In genomic region chr12:26557411-26557810, GRCm38 (mm10) we compare ENCODE assay signal across 22 mouse cellular contexts.
DNase-seq lines count a peak whose midpoint lies in the region; ATAC-seq and TF ChIP-seq lines count a peak whose summit lies in the region.
"Had no signal": no experiment of that assay in that cellular context is flagged by ENCODE, and none has a peak within 500 bp of the region (broad histone marks: within the 10 kb centered on the region; RNA-seq: fewer than 3 reads in every experiment).

No protein-coding gene starts in this region.

- no peak overlapping the region for H3K4me3 ChIP-seq in forebrain, embryonic 10.5 days
- no peak overlapping the region for H3K4me3 ChIP-seq in forebrain, embryonic 11.5 days (ENCODE audit: low read depth, low read length)
- no peak overlapping the region for H3K4me3 ChIP-seq in midbrain, embryonic 10.5 days
- H3K4me3 ChIP-seq in midbrain, postnatal 0 days (ENCODE audit: low read depth, low read length), result no peak overlapping the region
- H3K4me3 ChIP-seq in forebrain, embryonic 14.5 days (ENCODE audit: low read depth, low read length), result no peak overlapping the region
- no peak overlapping the region for H3K4me3 ChIP-seq in midbrain, embryonic 14.5 days (replicated peaks; ENCODE audit: low read depth, low read length)
- H3K4me3 ChIP-seq: heart, adult 2 months; heart, embryonic 15.5 days; layer of hippocampus, adult 2 months; limb, embryonic 13.5 days; liver, embryonic 15.5 days had no signal

- peak overlapping the region; percentile 66 for H3K27ac ChIP-seq in forebrain, embryonic 10.5 days
- H3K27ac ChIP-seq in forebrain, embryonic 11.5 days (ENCODE audit: low read depth, low read length), result no peak overlapping the region
- H3K27ac ChIP-seq in midbrain, embryonic 10.5 days (replicated peaks), result peak overlapping the region; percentile 46
- H3K27ac ChIP-seq in midbrain, postnatal 0 days (ENCODE audit: low read depth, low read length), result no peak overlapping the region
- H3K27ac ChIP-seq in forebrain, embryonic 14.5 days (ENCODE audit: low read depth, low read length), result peak overlapping the region; percentile 66; the same call in 1 of the 2 replicates
- H3K27ac ChIP-seq in midbrain, embryonic 14.5 days (replicated peaks; ENCODE audit: low read depth, low read length), result peak overlapping the region; percentile 32; the same call in 1 of the 2 replicates
- H3K27ac ChIP-seq: heart, adult 2 months; heart, embryonic 15.5 days; layer of hippocampus, adult 2 months; limb, embryonic 13.5 days; liver, embryonic 15.5 days had no signal

- peaks cover 20% of the 10 kb centered on the region for H3K4me1 ChIP-seq in forebrain, embryonic 10.5 days
- H3K4me1 ChIP-seq in forebrain, embryonic 11.5 days (replicated peaks; ENCODE audit: control insufficient read depth, insufficient read depth, low read length), result peaks cover 4% of the 10 kb centered on the region
- H3K4me1 ChIP-seq in midbrain, embryonic 10.5 days, result peaks cover 15% of the 10 kb centered on the region
- H3K4me1 ChIP-seq in midbrain, postnatal 0 days (ENCODE audit: insufficient read depth, low read length), result no peaks in the 10 kb centered on the region
- H3K4me1 ChIP-seq in forebrain, embryonic 14.5 days (ENCODE audit: control insufficient read depth, insufficient read depth, low read length), result peaks cover 15% of the 10 kb centered on the region
- H3K4me1 ChIP-seq in midbrain, embryonic 14.5 days (ENCODE audit: control insufficient read depth, insufficient read depth, low read length), result peaks cover 17% of the 10 kb centered on the region
- H3K4me1 ChIP-seq: liver, embryonic 15.5 days had no signal

- WGBS in forebrain, embryonic 10.5 days, result 6% methylated on average over 4 of the region's 4 CpGs
- WGBS in forebrain, embryonic 11.5 days, result 4% methylated on average over 4 of the region's 4 CpGs
- WGBS in midbrain, embryonic 10.5 days, result 21% methylated on average over 4 of the region's 4 CpGs
- 1% methylated on average over 4 of the region's 4 CpGs for WGBS in midbrain, postnatal 0 days
- WGBS in forebrain, embryonic 14.5 days, result under 1% methylated on average over 4 of the region's 4 CpGs
- WGBS in midbrain, embryonic 14.5 days, result 5% methylated on average over 4 of the region's 4 CpGs

- no peak for TF ChIP-seq CTCF in midbrain, postnatal 0 days (IDR thresholded peaks at IDR 0.05)

- DNase-seq in forebrain, embryonic 10.5 days (ENCODE audit: extremely low spot score, low spot score), result no peak
- no peak for DNase-seq in forebrain, embryonic 11.5 days (ENCODE audit: low spot score)
- no peak for DNase-seq in midbrain, embryonic 10.5 days (ENCODE audit: low spot score)
- DNase-seq in midbrain, postnatal 0 days (ENCODE audit: low spot score), result no peak
- peak; percentile 62 for DNase-seq in forebrain, embryonic 14.5 days (ENCODE audit: low spot score)
- peak; percentile 26 for DNase-seq in midbrain, embryonic 14.5 days
- no peak for DNase-seq in liver
- DNase-seq in heart, postnatal 4 days, result no peak
- DNase-seq: adrenal gland, adult 2 months; cerebellum, postnatal 10 days; gastrocnemius, postnatal 10 days; heart, adult 2 months; kidney, adult 9 months; lung, postnatal 10 days; right cerebral cortex, postnatal 25 days; thymus, postnatal 4 days had no signal

- H3K27me3 ChIP-seq in forebrain, embryonic 10.5 days (ENCODE audit: poor library complexity, severe bottlenecking), result no peaks in the 10 kb centered on the region
- H3K27me3 ChIP-seq in forebrain, embryonic 11.5 days (ENCODE audit: control insufficient read depth, insufficient read depth, low read length), result no peaks in the 10 kb centered on the region
- H3K27me3 ChIP-seq in midbrain, embryonic 10.5 days (ENCODE audit: low read depth, poor library complexity, severe bottlenecking), result no peaks in the 10 kb centered on the region
- no peaks in the 10 kb centered on the region for H3K27me3 ChIP-seq in midbrain, postnatal 0 days (ENCODE audit: insufficient read depth, low read length)
- no peaks in the 10 kb centered on the region for H3K27me3 ChIP-seq in forebrain, embryonic 14.5 days (replicated peaks; ENCODE audit: control insufficient read depth, insufficient read depth, low read length)
- H3K27me3 ChIP-seq in midbrain, embryonic 14.5 days (ENCODE audit: control insufficient read depth, insufficient read depth, low read length), result no peaks in the 10 kb centered on the region
- H3K27me3 ChIP-seq: limb, embryonic 13.5 days; liver, embryonic 15.5 days had no signal

- no peak overlapping the region for H3K4me2 ChIP-seq in forebrain, embryonic 11.5 days (ENCODE audit: low read depth, low read length, severe bottlenecking)
- no peak overlapping the region for H3K4me2 ChIP-seq in midbrain, postnatal 0 days (ENCODE audit: low read depth, low read length, poor library complexity, severe bottlenecking)
- H3K4me2 ChIP-seq in forebrain, embryonic 14.5 days (ENCODE audit: low read length), result no peak overlapping the region
- H3K4me2 ChIP-seq in midbrain, embryonic 14.5 days (ENCODE audit: low read length), result no peak overlapping the region
- H3K4me2 ChIP-seq: heart, embryonic 15.5 days; limb, embryonic 13.5 days; liver, embryonic 15.5 days had no signal

- H3K36me3 ChIP-seq in forebrain, embryonic 10.5 days (replicated peaks), result no peaks in the 10 kb centered on the region
- H3K36me3 ChIP-seq in forebrain, embryonic 11.5 days (ENCODE audit: control insufficient read depth, insufficient read depth, low read length), result no peaks in the 10 kb centered on the region
- no peaks in the 10 kb centered on the region for H3K36me3 ChIP-seq in midbrain, embryonic 10.5 days
- no peaks in the 10 kb centered on the region for H3K36me3 ChIP-seq in midbrain, postnatal 0 days (ENCODE audit: insufficient read depth, low read length)
- no peaks in the 10 kb centered on the region for H3K36me3 ChIP-seq in forebrain, embryonic 14.5 days (ENCODE audit: control insufficient read depth, insufficient read depth, low read length)
- no peaks in the 10 kb centered on the region for H3K36me3 ChIP-seq in midbrain, embryonic 14.5 days (ENCODE audit: control insufficient read depth, insufficient read depth, low read length)
- H3K36me3 ChIP-seq: G1E; heart, embryonic 15.5 days; limb, embryonic 13.5 days; liver, embryonic 15.5 days had no signal

- no peaks in the 10 kb centered on the region for H3K9me3 ChIP-seq in forebrain, embryonic 10.5 days
- H3K9me3 ChIP-seq in forebrain, embryonic 11.5 days (ENCODE audit: control insufficient read depth, low read length), result no peaks in the 10 kb centered on the region
- H3K9me3 ChIP-seq in midbrain, embryonic 10.5 days (replicated peaks), result no peaks in the 10 kb centered on the region
- no peaks in the 10 kb centered on the region for H3K9me3 ChIP-seq in midbrain, postnatal 0 days (ENCODE audit: low read length)
- no peaks in the 10 kb centered on the region for H3K9me3 ChIP-seq in forebrain, embryonic 14.5 days (replicated peaks; ENCODE audit: control insufficient read depth, low read length)
- no peaks in the 10 kb centered on the region for H3K9me3 ChIP-seq in midbrain, embryonic 14.5 days (ENCODE audit: control insufficient read depth, low read length)
- H3K9me3 ChIP-seq: heart, embryonic 15.5 days; limb, embryonic 13.5 days; liver, embryonic 15.5 days had no signal

- ATAC-seq in forebrain, embryonic 11.5 days (replicated peaks; ENCODE audit: low FRiP score), result no peak
- no peak for ATAC-seq in midbrain, postnatal 0 days (ENCODE audit: low FRiP score)
- peak; percentile 40; the same call in 1 of the 2 replicates for ATAC-seq in forebrain, embryonic 14.5 days
- ATAC-seq in midbrain, embryonic 14.5 days (ENCODE audit: low FRiP score, low TSS enrichment), result no peak
- ATAC-seq: CD4-positive, CD25-positive, alpha-beta regulatory T cell, adult 4 months had no signal

- H3K9ac ChIP-seq in forebrain, embryonic 11.5 days (ENCODE audit: low read length), result no peak overlapping the region
- no peak overlapping the region for H3K9ac ChIP-seq in midbrain, postnatal 0 days (replicated peaks; ENCODE audit: low read length, poor library complexity, severe bottlenecking)
- H3K9ac ChIP-seq in forebrain, embryonic 14.5 days (ENCODE audit: low read length), result no peak overlapping the region
- no peak overlapping the region for H3K9ac ChIP-seq in midbrain, embryonic 14.5 days (replicated peaks; ENCODE audit: low read length)
- H3K9ac ChIP-seq: heart, embryonic 15.5 days; limb, embryonic 13.5 days; liver, embryonic 15.5 days had no signal

Comparison
In these comparisons a context has a peak if more than half of its experiments do, and no peak if none do; other contexts are left out.
1. DNase-seq: peak in forebrain, embryonic 14.5 days (single experiment) and midbrain, embryonic 14.5 days (single experiment); none in forebrain, embryonic 10.5 days (single experiment), forebrain, embryonic 11.5 days (single experiment), midbrain, embryonic 10.5 days (single experiment), midbrain, postnatal 0 days (single experiment), liver (single experiment) and heart, postnatal 4 days (single experiment).
2. H3K27ac ChIP-seq: peak in forebrain, embryonic 10.5 days (single experiment), midbrain, embryonic 10.5 days (single experiment), forebrain, embryonic 14.5 days (single experiment) and midbrain, embryonic 14.5 days (single experiment); none in forebrain, embryonic 11.5 days (single experiment) and midbrain, postnatal 0 days (single experiment).